Mouse (Mus musculus) spleen, postnatal 4 days (tissue): ENCODE results near the gene Bcs1l.

Source experiments
- DNase-seq, 2 experiments: peaks; one replicate each; pipeline ENCODE4 v3.0.0; 2022; ENCODE audit warnings: low spot score in 2 of 2

Gene Bcs1l

GRCm38 (mm10) chr1:74587773-74588445 lies at the start of gene Bcs1l, which contains the start of gene Zfp142:
Gene Bcs1l (plus strand): TSS chr1:74588289.
Gene Zfp142 (minus strand): TSS chr1:74588246.
- DNase-seq = peak; percentile 98

DNA sequence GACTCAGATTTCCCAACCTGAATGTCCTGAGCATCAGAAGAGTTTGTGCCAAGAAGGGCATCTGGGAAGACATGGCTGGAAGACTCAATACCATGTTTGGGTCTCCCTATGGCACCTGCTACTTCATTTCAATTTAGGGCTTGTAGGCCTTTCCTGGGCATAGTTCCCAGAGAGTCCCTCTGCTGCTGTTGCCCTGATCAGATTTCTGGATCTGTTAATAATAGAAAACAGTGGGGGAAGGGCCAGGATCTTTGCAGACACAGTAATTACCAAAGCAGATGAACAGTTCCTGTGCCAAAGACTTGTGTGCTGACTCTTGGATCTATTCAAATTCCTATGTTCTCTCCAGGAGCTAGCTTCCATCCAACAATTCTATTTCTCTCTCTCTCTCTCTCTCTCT lies 49.4 kb upstream of the Bcs1l start:
- no peak for DNase-seq

DNA sequence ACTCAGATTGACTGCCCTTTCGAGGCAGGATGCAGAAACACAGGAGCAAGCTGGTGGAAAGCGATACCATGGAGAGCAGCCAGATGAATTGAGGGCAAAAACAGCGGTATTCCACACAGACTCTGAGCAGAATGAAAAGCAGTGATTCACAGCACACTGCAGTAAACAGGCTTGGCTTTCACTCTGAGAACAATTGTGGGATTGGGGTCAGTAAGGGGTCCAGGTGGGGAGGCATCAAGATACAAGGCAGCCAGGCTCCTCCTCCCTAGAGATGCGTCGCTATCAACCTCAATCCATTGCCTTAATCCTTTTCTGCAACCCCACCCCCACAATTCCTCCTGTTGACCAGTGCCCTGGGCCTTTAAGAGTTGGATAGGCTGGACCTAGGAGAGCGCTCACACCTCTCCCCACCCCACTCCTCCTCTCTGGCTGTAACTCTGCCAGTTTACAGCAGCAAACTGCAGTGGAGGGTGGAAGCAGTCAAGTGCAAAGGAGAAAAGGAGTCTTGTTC lies 45.6 kb upstream of the Bcs1l start, which contains the start of gene Plcd4:
Plcd4 (plus strand) TSS at position 438 of the 511 bp plus-strand sequence.
- DNase-seq = no peak

GRCm38 (mm10) chr1:74544184-74544583 lies 43.9 kb upstream of the Bcs1l start, which contains the start of gene Usp37:
Gene Usp37 (minus strand): TSS chr1:74544284.
- DNase-seq = no peak

DNA sequence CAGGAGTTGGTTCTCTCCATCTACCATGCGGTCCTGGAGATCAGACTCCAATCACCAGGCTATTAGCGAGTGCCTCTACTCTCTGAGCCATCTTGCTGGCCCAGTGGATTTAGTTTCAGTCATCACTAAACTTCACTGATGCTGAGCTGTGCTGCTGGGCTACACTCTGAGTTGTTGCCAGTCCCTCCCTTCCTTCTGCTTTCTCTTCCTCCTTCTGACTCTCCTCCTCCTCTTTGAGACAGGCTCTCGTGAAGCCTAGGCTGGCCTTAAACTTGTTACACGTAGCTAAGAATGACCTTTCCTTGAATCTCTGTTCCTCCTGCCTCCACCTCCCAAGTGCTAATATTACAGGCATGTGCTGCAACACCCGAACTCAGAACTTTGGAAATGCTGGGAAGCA lies 29.0 kb upstream of the Bcs1l start:
- no peak for DNase-seq

DNA sequence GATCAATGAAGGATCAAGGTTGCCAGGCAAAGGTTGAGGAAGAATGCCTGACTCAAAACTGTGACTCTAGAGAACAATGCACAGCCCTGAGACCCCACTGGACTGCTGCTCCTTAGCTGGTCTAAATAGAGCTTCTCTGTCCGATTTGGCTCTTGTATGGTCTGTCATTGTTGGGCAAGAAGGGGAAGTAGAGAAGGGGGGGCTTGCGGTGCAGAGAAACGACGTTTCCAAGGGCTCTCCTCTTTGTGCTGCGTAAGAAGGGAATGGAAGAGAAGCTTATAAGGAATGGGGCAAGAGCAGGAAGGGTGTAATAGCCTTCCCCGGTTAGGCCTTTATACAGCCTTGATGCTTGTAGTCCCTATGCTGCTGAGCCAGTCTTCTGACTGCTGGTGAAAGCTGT lies 22.3 kb upstream of the Bcs1l start:
- DNase-seq = no peak

- DNase-seq = no peak
These were observed 18.1 kb upstream of the Bcs1l start for GRCm38 (mm10) chr1:74569739-74570719.

- no peak for DNase-seq
These were observed 5.5 kb upstream of the Bcs1l start for GRCm38 (mm10) chr1:74582621-74583020.

DNA sequence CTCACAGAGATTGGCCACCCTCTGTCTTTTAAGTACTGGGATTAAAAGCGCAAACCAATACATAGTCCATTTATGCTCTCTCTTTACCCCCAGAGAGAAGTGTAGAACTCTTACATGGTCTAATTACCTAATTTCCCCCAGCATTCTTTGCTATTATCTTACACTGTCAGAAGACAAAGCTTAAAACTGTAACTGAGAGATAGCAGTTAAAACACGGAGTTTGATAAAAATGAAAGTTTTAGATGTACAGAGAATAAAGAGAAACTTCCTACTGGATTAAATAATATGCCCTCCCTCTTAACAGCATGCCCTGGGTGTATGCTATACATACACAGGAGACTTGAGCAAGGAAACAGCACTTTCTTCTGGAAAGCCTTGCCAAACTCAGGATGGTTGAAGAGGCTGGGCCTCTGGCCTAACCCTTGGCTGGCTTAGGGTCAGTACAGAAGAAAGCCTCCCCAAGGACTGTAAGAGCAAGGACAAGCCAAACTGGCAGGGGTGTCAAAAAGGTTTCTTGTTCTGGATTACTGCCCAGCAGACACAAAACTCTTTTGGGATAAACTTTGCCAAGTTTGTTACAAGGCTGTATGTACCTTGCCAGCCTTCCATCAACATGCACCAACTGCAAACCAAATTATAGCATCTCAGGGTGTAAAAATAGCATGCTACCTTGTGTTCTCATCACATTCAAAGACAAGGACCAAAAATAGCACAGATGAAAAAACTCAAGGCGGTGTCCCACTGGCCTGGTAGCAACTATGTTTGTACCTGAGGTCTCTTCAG lies 3.3 kb upstream of the Bcs1l start:
- no peak for DNase-seq

DNA sequence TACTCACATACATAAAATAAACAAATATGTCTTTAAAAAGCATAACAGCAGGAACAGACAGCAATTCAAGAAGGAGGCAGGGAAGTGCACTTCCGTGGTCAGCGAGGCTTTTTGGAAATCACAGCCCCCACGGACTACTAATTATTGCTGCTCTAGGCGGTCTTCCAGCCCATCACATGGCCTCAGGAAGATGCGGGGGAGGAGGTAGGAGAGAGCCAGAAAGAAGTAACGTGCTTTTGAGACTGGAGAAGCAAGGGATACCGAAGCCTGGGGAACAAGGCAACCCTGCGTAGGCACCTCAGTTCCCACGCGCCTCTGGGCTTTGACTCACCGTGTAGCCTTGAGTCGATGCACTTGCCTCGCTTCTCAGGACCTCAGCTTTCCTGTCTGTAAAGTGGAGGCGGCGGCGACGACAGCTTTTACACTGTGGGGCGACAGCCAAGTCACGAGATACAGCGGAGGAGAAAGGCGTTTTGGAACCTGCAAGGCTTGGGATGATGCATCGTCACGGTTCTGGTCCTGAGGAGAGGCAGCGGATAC lies 786 bp upstream of the Bcs1l start:
- DNase-seq = no peak

- DNase-seq = no peak
These were observed 6.3 kb downstream of the Bcs1l start for GRCm38 (mm10) chr1:74594434-74594833.

- DNase-seq = no peak
These were observed 12.6 kb downstream of the Bcs1l start for GRCm38 (mm10) chr1:74600501-74601266.

- peak; percentile 72 to 85 for DNase-seq
These were observed 13.3 kb downstream of the Bcs1l start, which contains the start of the genes Rnf25 and Stk36 for GRCm38 (mm10) chr1:74601267-74601962. Gene Rnf25 (minus strand): TSS chr1:74601397. Gene Stk36 (plus strand): TSS chr1:74601445.

DNA sequence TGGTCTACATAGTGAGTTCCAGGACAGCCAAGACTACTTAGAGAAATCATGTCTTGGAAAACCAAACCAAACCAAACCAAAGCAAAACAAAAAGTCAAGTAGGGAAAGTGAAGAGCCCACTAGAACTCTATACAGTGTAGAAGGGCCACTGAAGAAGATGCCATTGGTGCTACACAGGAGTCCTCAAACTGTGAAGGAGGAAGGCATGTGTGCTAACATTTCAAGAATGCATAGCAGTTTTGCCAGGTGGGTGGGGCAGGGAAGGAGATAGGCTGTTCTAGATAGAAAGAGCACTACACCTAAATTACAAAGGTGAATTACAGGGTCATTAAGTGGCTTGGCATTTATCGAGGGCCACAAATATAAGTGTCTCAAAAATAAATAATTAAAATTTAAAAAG lies 36.1 kb downstream of the Bcs1l start:
- no peak for DNase-seq

- no peak for DNase-seq
These were observed 38.0 kb downstream of the Bcs1l start for GRCm38 (mm10) chr1:74626076-74626475.

DNA sequence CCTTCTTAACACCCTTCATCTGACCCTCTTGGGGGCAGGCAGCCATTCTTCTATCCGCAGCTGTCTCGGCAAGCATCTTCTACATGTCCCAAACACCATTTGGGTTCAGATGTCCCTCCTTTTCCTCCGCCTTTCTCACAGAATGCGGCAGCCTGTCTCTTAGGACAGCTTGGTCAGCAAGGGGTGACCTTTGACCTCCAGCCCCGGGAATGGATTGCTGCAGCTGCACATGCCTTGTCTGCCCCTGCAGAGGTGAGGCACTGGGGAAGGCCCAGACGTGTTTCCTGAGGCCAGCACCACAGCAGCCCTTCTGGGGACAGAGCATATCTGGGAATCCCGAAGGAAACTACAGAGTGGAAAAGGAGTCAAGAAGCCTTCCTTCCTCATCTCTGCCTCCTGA lies 39.9 kb downstream of the Bcs1l start:
- DNase-seq = no peak

- no peak for DNase-seq
These were observed 44.6 kb downstream of the Bcs1l start for GRCm38 (mm10) chr1:74632734-74633133.
